Mouse (Mus musculus) left cerebral cortex, postnatal 10 days (tissue): ENCODE measurements at regions not wholly inside any gene's neighbourhood (a gene's known extent, or its start where the extent isn't known, plus 50 kb on each side); places are given as distances from the start of the nearest gene placed in this dataset.

Source experiments
- DNase-seq, 2 experiments: peaks; one replicate each; pipeline ENCODE4 v3.0.0; 2021 to 2022; ENCODE audit warnings: low spot score in 2 of 2, mixed read lengths in 1 of 2; ENCODE audit errors: extremely low spot score in 1 of 2
- intact Hi-C: fragments of 180-260 bp; cut with DNase I; formaldehyde crosslinking; loops from one replicate; pipeline ENCODE4 v1.15.1; 2025

DNA sequence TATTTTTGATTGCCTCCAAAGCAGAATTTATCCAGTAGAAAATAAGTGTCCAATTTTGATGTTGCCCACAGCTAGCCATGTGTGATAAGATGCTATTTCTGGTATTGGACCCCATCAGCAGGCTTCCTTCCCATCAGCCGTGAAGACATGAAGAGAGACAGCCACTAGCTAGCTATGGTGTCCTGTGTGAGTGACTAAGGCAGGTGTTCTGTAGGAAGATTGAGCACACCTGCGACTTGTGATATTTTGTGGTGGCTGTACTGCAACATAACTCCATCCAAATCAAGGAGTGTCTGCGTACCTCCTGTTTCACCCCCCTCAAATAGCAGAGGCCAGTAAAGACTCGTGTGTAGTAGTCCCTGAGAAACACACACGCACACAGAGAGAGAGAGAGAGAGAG lies 56.6 kb upstream of the Dap start:
- intact Hi-C loops, result no loop called here
- no peak for DNase-seq

GRCm38 (mm10) chr15:31168191-31168590 lies 55.9 kb upstream of the Dap start:
- intact Hi-C loops, result no loop called here
- DNase-seq, result no peak

GRCm38 (mm10) chr15:31173309-31174115 lies 50.6 kb upstream of the Dap start:
- DNase-seq, result no peak

More at GRCm38 (mm10) chr15:31173309-31174115, 50.6 kb upstream of the Dap start:
- intact Hi-C loops, result no loop called here
